Mouse (Mus musculus) forebrain, postnatal 0 days (tissue): Measurements from ENCODE around the gene Cadps2. TPM values are rescaled to one million over a fixed set of nuclear protein-coding genes. Genes with fewer than 3 reads are reported as not detected.

Experiments used
- ATAC-seq: fragments of 200-750 bp; cut with Nextera tagmentation; 2 replicates; pipeline ENCODE4 v1.8.0; 2017; ENCODE audit warnings: mild to moderate bottlenecking, moderate library complexity
- DNase-seq: peaks from one replicate; pipeline ENCODE4 v3.0.0-alpha.2; 2015
- H3K27ac ChIP-seq: fragments of 300-500 bp; sonication (generic); 2 replicates; pipeline ENCODE4 v1.5.1; 2014; ENCODE audit warnings: low read depth, mild to moderate bottlenecking, antibody characterized with exemption, low read length, moderate library complexity, mixed read lengths
- H3K27me3 ChIP-seq: fragments of 300-500 bp; sonication (generic); 2 replicates; pipeline ENCODE4 v1.6.1; 2014; ENCODE audit warnings: mild to moderate bottlenecking, low read length, mixed read lengths; ENCODE audit not compliant: insufficient read depth
- H3K36me3 ChIP-seq: fragments of 300-500 bp; sonication (generic); 2 replicates; pipeline ENCODE4 v1.6.1; 2014; ENCODE audit warnings: mild to moderate bottlenecking, moderate library complexity; ENCODE audit not compliant: insufficient read depth
- H3K4me1 ChIP-seq: fragments of 300-500 bp; sonication (generic); 2 replicates; pipeline ENCODE4 v1.6.1; 2014; ENCODE audit warnings: antibody characterized with exemption; ENCODE audit not compliant: insufficient read depth
- H3K4me2 ChIP-seq: fragments of 300-500 bp; sonication (generic); 2 replicates; pipeline ENCODE4 v1.6.1; 2014; ENCODE audit warnings: low read depth, mild to moderate bottlenecking, moderate library complexity
- H3K4me3 ChIP-seq: fragments of 300-500 bp; sonication (generic); 2 replicates; pipeline ENCODE4 v1.5.1; 2014; ENCODE audit warnings: low read depth, low read length, mixed read lengths
- H3K9ac ChIP-seq: fragments of 300-500 bp; sonication (generic); 2 replicates; pipeline ENCODE4 v1.6.1; 2014; ENCODE audit warnings: mild to moderate bottlenecking
- H3K9me3 ChIP-seq: fragments of 300-500 bp; sonication (generic); 2 replicates; pipeline ENCODE4 v1.6.1; 2016; ENCODE audit warnings: low read length
- CTCF ChIP-seq: sonication (generic); IDR thresholded peaks from 2 replicates; pipeline ENCODE4 v1.5.1; 2016; ENCODE audit warnings: antibody characterized with exemption, control low read depth, low read depth
- WGBS: fragments of 180-500 bp; shearing (Covaris S2); extraction: QIAGEN DNeasy Blood & Tissue Kit; methylation state at CpG from one replicate; pipeline ENCODE4 v1.1.7; 2014; 5-methylcytosine and 5-hydroxymethylcytosine counted together
- polyA plus RNA-seq: library from polyadenylated mRNA; unstranded; fragments of >200 nt; fragmentation: Nextera tagmentation; extraction: Ambion mirVana; gene quantifications from 2 replicates; pipeline ENCODE4 v1.2.1, GENCODE M21; 2015
- total RNA-seq: library from RNA; depleted of rRNA; stranded (reverse); fragments of >200 nt; gene quantifications from 2 replicates; pipeline ENCODE4 v1.2.3, GENCODE M21; 2014

Cadps2 gene
- total and polyA plus RNA-seq, 2 experiments from 2014 or later, result 7.0 to 24.8 TPM

DNA sequence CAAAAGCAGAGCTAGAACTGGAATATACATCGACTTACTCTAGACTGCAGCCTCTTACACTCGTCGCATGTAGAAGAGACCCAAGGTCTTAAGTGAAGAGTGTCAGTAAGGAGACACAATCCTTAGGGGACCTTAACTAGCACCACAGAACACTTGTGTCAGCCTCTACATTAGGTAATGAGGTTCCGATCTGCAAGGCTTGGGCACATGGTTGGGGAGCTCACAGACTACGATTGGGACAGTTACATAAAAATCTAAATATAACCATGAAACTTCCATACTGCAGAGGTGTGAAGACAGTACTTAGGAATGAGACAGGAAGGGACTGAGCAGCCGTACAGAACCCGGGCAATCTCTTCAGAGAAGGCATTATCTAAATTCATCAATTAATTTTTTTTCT lies 27.1 kb upstream of the Cadps2 start:
- Histone ChIP-seq H3K27me3 (no peaks in the 10 kb centered on the region), H3K4me3 (no peak overlapping the region), H3K27ac (no peak overlapping the region), H3K4me1 (no peaks in the 10 kb centered on the region), H3K9ac (no peak overlapping the region), H3K4me2 (no peak overlapping the region), H3K9me3 (no peaks in the 10 kb centered on the region), H3K36me3 (no peaks in the 10 kb centered on the region)
- 91% methylated on average over 7 of the region's 7 CpGs for WGBS
- TF ChIP-seq CTCF, result no peak
- DNase-seq, result no peak
- no peak for ATAC-seq

DNA sequence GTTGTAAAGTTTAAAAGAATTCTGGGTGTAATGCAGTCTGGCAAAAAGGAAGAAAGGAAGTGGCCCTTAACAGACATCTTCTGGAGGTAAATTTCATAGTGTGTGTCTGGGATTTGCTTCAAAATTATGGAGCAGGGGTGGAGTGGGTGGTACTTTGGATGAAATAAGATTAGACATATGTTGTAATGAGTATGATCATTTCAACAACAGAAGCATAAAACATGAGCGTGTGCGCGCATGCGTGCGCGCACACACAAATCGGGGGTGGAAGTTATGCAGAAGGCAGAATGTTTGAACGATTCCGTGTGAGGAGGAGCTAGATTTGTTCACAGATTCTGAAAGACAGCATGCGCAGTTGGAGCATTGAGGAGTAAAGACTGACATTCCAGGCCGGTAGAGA lies 14.2 kb upstream of the Cadps2 start:
- Histone ChIP-seq H3K9ac (no peak overlapping the region), H3K27me3 (no peaks in the 10 kb centered on the region), H3K4me3 (no peak overlapping the region), H3K4me2 (no peak overlapping the region), H3K4me1 (no peaks in the 10 kb centered on the region), H3K36me3 (no peaks in the 10 kb centered on the region), H3K9me3 (no peaks in the 10 kb centered on the region), H3K27ac (no peak overlapping the region)
- no peak for ATAC-seq
- no peak for DNase-seq
- TF ChIP-seq CTCF, result no peak
- 90% methylated on average over 11 of the region's 11 CpGs for WGBS

DNA sequence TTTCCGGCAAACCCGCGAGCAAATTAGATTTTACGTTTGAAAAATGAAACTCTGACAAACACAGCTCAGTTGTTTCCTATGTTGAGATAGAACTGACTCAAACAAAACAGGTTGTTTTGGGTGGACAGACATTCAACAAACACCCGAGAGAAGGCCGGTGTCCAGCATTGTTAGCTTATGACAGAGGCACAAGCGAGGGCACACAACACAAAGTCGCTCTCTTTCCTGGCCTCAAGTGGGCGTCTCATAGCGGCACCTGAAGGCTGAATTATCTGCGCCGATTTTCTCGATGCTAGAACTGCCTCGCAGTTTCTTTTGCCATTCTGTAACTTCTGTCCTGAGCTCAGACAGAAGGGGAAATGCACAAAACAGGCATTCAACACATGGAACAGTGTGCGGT lies 780 bp upstream of the Cadps2 start:
- DNase-seq (peak; percentile 48), ATAC-seq (no peak)
- peak overlapping the region; percentile 66; the same call in 1 of the 2 replicates for H3K9ac ChIP-seq
- peak overlapping the region; percentile 74 for H3K4me3 ChIP-seq
- H3K36me3 ChIP-seq, result no peaks in the 10 kb centered on the region
- no peaks in the 10 kb centered on the region for H3K27me3 ChIP-seq
- peak; percentile 47; the same call in 1 of the 2 replicates for TF ChIP-seq CTCF
- H3K27ac ChIP-seq, result no peak overlapping the region
- H3K9me3 ChIP-seq, result no peaks in the 10 kb centered on the region
- WGBS, result under 1% methylated on average over 15 of the region's 15 CpGs
- peak overlapping the region; percentile 84 for H3K4me2 ChIP-seq
- H3K4me1 ChIP-seq, result no peaks in the 10 kb centered on the region

DNA sequence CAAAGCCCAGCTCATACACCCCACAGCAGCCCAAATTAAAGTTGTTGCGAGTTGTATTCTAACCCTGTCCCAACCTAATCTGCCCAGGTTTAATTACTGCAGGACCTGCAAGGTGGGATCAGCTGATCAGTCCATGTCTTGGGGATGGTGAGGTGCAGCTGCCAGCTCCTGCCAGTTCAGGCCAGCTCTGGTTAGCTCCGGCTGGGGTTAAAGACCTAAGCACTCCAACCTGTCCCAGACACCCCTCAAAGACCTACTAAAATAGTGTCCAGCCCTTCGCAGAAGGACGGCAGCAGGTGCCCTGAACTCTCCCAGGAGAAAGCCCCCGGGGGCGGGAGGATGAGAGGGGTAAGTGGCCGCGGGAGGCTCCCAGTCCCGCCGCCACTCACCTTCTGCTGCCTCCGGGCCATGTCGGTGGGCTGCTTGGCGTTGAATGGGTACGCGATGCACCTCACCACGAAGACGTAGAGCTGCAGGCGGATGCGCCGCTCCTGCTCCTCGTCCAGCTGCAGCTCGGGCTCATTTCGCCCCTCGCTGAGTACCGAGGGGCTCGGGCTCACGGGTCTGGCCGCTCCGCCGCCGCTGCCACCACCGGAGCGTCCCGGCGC lies 716 bp downstream of the Cadps2 start:
- WGBS, result 5% methylated on average over 35 of the region's 35 CpGs
- no peak for DNase-seq
- Histone ChIP-seq H3K4me3 (peak overlapping the region; percentile 74), H3K4me2 (peak overlapping the region; percentile 84), H3K27me3 (no peaks in the 10 kb centered on the region), H3K27ac (no peak overlapping the region), H3K36me3 (no peaks in the 10 kb centered on the region), H3K4me1 (no peaks in the 10 kb centered on the region), H3K9ac (peak overlapping the region; percentile 66), H3K9me3 (no peaks in the 10 kb centered on the region)
- ATAC-seq, result 0 out of 2 replicates have a peak, but pooled peaks have one; percentile 7
- no peak for TF ChIP-seq CTCF

DNA sequence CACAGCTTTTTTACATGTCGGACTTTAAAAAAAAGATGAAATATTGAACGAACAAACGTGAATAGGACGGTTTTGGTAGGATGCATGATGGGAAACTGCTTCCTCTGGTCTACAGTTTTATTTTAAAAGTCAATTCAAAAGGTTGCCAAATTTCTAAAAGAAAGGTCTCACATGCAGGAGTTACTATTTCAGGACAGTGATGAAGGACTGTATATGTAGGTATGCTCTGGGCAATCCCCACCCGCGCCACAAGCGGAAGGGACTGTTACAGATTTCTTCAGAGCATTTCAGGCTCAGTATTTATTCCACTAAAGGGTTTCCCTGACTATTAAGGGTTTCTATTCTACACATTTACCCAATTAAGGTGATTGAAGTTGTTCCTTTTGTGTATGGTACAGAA lies 1.6 kb downstream of the Cadps2 start:
- 95% methylated on average over 7 of the region's 7 CpGs for WGBS
- no peaks in the 10 kb centered on the region for H3K36me3 ChIP-seq
- H3K4me3 ChIP-seq, result no peak overlapping the region
- DNase-seq (no peak), ATAC-seq (no peak)
- no peak overlapping the region for H3K27ac ChIP-seq
- TF ChIP-seq CTCF, result no peak
- H3K9me3 ChIP-seq, result no peaks in the 10 kb centered on the region
- H3K4me1 ChIP-seq, result no peaks in the 10 kb centered on the region
- H3K9ac ChIP-seq, result no peak overlapping the region
- no peaks in the 10 kb centered on the region for H3K27me3 ChIP-seq
- peak overlapping the region; percentile 84; the same call in 1 of the 2 replicates for H3K4me2 ChIP-seq

DNA sequence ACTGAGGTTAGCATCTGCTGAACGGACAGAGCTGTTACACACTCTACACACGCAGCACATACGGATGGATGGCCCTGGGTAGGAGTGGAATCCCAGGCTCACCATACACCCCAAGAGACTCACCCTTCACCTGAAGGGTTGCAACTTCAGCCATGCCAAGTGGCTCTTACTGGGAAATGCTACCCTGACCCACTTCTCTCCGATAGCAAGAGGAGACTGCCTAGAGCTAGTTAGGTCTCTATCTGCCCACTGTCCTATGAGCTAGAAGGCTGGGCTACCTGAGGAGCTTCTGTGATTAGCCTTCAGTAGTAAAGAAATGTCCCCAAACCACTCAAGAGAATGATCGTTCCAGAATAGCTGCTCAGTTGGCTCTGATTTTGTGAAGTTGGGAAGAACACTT lies 2.1 kb downstream of the Cadps2 start:
- no peak for ATAC-seq
- no peaks in the 10 kb centered on the region for H3K4me1 ChIP-seq
- no peak for TF ChIP-seq CTCF
- no peak overlapping the region for H3K4me3 ChIP-seq
- no peaks in the 10 kb centered on the region for H3K27me3 ChIP-seq
- H3K36me3 ChIP-seq, result no peaks in the 10 kb centered on the region
- H3K9me3 ChIP-seq, result no peaks in the 10 kb centered on the region
- H3K9ac ChIP-seq, result no peak overlapping the region
- no peak for DNase-seq
- 84% methylated on average over 5 of the region's 5 CpGs for WGBS
- 0 out of 2 replicates have a peak overlapping the region, but pooled peaks have one; percentile 23 for H3K4me2 ChIP-seq
- no peak overlapping the region for H3K27ac ChIP-seq

DNA sequence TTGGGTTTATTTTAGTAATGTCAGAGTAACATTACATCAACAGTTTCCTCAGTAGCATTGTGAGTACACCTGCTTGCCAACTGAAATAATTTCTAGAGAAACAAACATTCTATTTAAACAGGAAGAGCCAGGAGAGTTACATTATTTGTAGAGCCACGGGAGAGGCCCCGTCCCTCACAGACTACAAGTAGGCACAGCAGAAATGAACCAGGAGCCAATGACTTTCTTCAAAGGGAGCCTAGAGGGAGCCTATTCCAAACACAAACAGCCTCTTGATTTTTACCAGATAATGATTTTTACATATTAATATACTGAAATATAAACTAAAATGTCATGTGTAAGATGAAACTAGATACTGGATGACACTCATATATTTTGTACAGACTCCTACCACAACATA lies 2.5 kb downstream of the Cadps2 start:
- WGBS, result 39% methylated on average over 2 of the region's 2 CpGs
- H3K9ac ChIP-seq, result no peak overlapping the region
- H3K4me2 ChIP-seq, result peak overlapping the region; percentile 23; the same call in 1 of the 2 replicates
- TF ChIP-seq CTCF, result no peak
- no peak for ATAC-seq
- no peak overlapping the region for H3K27ac ChIP-seq
- no peaks in the 10 kb centered on the region for H3K4me1 ChIP-seq
- no peak for DNase-seq
- H3K9me3 ChIP-seq, result no peaks in the 10 kb centered on the region
- no peaks in the 10 kb centered on the region for H3K36me3 ChIP-seq
- no peak overlapping the region for H3K4me3 ChIP-seq
- no peaks in the 10 kb centered on the region for H3K27me3 ChIP-seq
